Comparison of ENCODE assay signal across 9 mouse cellular contexts in the genomic region with DNA sequence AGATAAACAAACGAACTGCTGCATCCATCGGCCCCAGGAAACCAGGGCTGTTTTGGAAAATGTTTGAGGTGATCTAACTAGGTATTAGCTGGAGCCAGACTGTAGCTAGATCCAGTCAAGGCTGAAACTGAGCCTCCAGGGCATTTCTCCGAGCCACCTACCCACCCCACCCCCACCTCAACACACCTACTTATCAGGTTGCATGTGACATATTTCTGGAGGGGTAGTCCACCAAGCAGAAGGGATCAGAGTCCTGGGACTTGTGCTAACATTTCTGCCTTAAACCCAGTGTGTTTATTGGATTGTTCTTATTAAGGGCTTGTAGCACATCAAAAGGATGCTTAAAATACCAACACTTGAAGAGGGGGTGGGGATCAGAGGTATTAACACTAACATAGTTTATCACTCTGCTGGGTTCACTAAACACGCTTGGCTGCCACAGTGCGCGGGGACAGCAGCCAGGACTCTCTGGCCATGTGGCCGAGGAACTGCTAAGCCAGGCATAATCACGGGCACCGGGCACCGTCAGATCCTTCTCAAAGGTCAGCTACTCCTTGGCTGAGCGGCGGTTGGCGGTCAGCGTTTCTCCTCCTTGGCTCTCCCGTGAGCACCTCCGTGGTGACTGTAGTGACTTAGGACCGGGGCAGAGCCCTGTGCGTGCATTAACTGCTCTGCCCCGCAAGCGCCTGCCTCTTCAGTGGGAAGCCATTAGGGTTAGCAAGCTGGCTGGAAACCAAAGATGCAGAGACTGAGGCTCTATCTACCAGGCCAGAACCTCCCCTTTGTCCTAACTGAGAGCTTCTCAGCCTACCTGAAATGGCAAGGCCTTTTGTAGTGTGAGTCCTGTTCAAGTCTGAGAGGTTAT.
DNase-seq lines count a peak whose midpoint lies in the region; ATAC-seq and TF ChIP-seq lines count a peak whose summit lies in the region.
"Had no signal": no experiment of that assay in that cellular context is flagged by ENCODE, and none has a peak within 500 bp of the region (broad histone marks: within the 10 kb centered on the region; RNA-seq: fewer than 3 reads in every experiment).

No protein-coding gene starts in this region.

- no peak overlapping the region for H3K9ac ChIP-seq in hindbrain, embryonic 16.5 days (ENCODE audit: low read depth, low read length)
- 0 out of 2 replicates have a peak overlapping the region, but pooled peaks have one; percentile 6 for H3K9ac ChIP-seq in lung, embryonic 15.5 days
- H3K9ac ChIP-seq in liver, embryonic 12.5 days = no peak overlapping the region

- no peak overlapping the region for H3K4me3 ChIP-seq in lung, adult 2 months (replicated peaks; ENCODE audit: extremely low read depth, low read depth, low read length)
- H3K4me3 ChIP-seq in hindbrain, embryonic 16.5 days (ENCODE audit: low read length) = no peak overlapping the region
- no peak overlapping the region for H3K4me3 ChIP-seq in lung, embryonic 15.5 days
- H3K4me3 ChIP-seq in liver, embryonic 12.5 days = no peak overlapping the region

- WGBS in lung, adult 2 months = 37% methylated on average over 20 of the region's 20 CpGs
- 35% methylated on average over 20 of the region's 20 CpGs for WGBS in hindbrain, embryonic 16.5 days
- 22% methylated on average over 20 of the region's 20 CpGs for whole genome bisulfite sequencing in lung, embryonic 15.5 days
- 48% methylated on average over 20 of the region's 20 CpGs for WGBS in liver, embryonic 12.5 days (ENCODE audit: insufficient replicate concordance)

- H3K27ac ChIP-seq in hindbrain, embryonic 16.5 days (ENCODE audit: low read depth, low read length) = 0 out of 2 replicates have a peak overlapping the region, but pooled peaks have one; percentile 19
- H3K27ac ChIP-seq in lung, embryonic 15.5 days = peak overlapping the region; percentile 67
- no peak overlapping the region for H3K27ac ChIP-seq in liver, embryonic 12.5 days

- H3K27me3 ChIP-seq in hindbrain, embryonic 16.5 days (replicated peaks; ENCODE audit: control insufficient read depth, insufficient read depth, low read length) = no peaks in the 10 kb centered on the region
- H3K27me3 ChIP-seq in lung, embryonic 15.5 days = no peaks in the 10 kb centered on the region
- no peaks in the 10 kb centered on the region for H3K27me3 ChIP-seq in liver, embryonic 12.5 days (replicated peaks)

- no peaks in the 10 kb centered on the region for H3K36me3 ChIP-seq in hindbrain, embryonic 16.5 days (ENCODE audit: control insufficient read depth, insufficient read depth, low read length)
- H3K36me3 ChIP-seq in lung, embryonic 15.5 days = no peaks in the 10 kb centered on the region
- peaks cover 4% of the 10 kb centered on the region for H3K36me3 ChIP-seq in liver, embryonic 12.5 days

- no peak for TF ChIP-seq POLR2A in lung, adult 2 months (IDR thresholded peaks at IDR 0.05; ENCODE audit: borderline replicate concordance, extremely low read depth, low read depth, low read length)

- TF ChIP-seq CTCF in lung, adult 2 months (IDR thresholded peaks at IDR 0.05; ENCODE audit: insufficient read depth, low read length) = no peak

- H3K4me2 ChIP-seq in hindbrain, embryonic 16.5 days (ENCODE audit: low read length) = no peak overlapping the region
- H3K4me2 ChIP-seq in lung, embryonic 15.5 days = 0 out of 2 replicates have a peak overlapping the region, but pooled peaks have one; percentile 16
- H3K4me2 ChIP-seq in liver, embryonic 12.5 days = no peak overlapping the region

- 0 out of 2 replicates have a peak, but pooled peaks cover 2% of the 10 kb centered on the region for H3K4me1 ChIP-seq in lung, adult 2 months (ENCODE audit: control insufficient read depth, insufficient read depth, low read length)
- H3K4me1 ChIP-seq in hindbrain, embryonic 16.5 days (ENCODE audit: control insufficient read depth, insufficient read depth, low read depth, low read length) = peaks cover 13% of the 10 kb centered on the region
- H3K4me1 ChIP-seq in lung, embryonic 15.5 days = peaks cover 28% of the 10 kb centered on the region
- peaks cover 65% of the 10 kb centered on the region for H3K4me1 ChIP-seq in liver, embryonic 12.5 days

- no peaks in the 10 kb centered on the region for H3K9me3 ChIP-seq in hindbrain, embryonic 16.5 days (ENCODE audit: control insufficient read depth, low read length)
- H3K9me3 ChIP-seq in lung, embryonic 15.5 days = no peaks in the 10 kb centered on the region
- H3K9me3 ChIP-seq in liver, embryonic 12.5 days (replicated peaks) = no peaks in the 10 kb centered on the region
- H3K9me3 ChIP-seq: G1E had no signal

- DNase-seq in lung, adult 18-20 months = peak; percentile 43 to 55
- DNase-seq in lung, adult 2 months = no peak
- peak; percentile 76 for DNase-seq in gastrocnemius, postnatal 10 days
- no peak for DNase-seq in urinary bladder, postnatal 25 days (ENCODE audit: low spot score)

- ATAC-seq in hindbrain, embryonic 16.5 days = peak; percentile 48
- ATAC-seq in lung, embryonic 15.5 days (ENCODE audit: borderline replicate concordance, extremely low read depth, low FRiP score, low TSS enrichment) = no peak
- ATAC-seq in liver, embryonic 12.5 days = no peak
- ATAC-seq in inflammation-experienced regulatory T-cells, adult 6 months = no peak

Comparison
In these comparisons a context has a peak if more than half of its experiments do, and no peak if none do; other contexts are left out.
1. DNase-seq: peak in lung, adult 18-20 months (2 of 2) and gastrocnemius, postnatal 10 days (single experiment); none in lung, adult 2 months (single experiment) and urinary bladder, postnatal 25 days (single experiment).